Mouse (Mus musculus): Measurements from ENCODE around the gene Tprn. TPM values are rescaled to one million over a fixed set of nuclear protein-coding genes. Genes with fewer than 3 reads are reported as not detected.

Tprn gene
- polyA plus RNA-seq, 1 experiment from 2014 or later, result 7.3 TPM

DNA sequence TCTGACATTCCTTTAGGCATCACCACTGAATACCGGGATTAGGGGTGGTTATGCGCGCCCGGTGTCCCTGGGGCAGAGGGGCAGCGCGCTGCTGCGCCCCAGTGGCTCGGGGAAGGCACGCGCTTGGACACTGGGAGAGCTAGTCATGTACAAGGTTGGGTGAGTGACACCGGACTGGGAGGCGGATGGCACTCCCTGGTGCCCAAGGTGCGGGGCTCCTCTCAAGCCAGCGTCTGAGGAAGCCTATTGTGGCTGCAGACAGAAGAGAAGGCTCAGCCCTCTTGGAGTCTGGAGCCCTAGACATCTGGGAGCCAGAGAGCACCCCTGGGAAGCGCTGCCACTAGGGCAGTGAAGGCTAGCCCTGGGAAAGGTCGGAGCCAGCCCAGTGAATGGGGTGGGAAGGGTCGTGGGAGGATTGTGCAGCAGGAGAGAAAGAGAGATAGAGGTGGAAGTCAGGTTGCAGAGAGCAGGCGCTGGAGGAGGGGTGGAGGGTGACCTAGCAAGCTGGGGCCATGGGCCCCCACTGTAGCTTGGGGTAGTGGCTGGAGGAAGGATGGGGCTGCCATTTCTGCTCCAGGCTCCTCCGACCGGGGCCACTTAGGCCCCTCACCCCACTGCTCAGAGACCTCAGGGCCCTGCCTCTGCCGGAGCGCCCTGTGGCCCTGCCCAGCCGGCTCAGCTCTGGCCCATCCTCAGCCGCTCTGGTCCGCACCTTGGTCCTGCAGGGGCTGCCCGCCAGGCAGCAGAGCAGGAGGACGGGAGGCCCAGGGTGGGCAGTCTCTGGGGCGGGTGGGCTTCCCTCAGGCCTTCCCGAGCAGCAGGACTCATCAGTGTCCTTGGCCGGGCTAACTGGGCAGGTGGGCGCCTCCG is 29.0 kb downstream of the Tprn start:
- WGBS, result 6% methylated on average over 31 of the region's 32 CpGs
- Histone ChIP-seq H3K36me3 (ENCODE audit: control insufficient read depth, insufficient read depth, low read length) (no peaks in the 10 kb centered on the region), H3K9me3 (ENCODE audit: control insufficient read depth, low read length) (no peaks in the 10 kb centered on the region), H3K4me2 (ENCODE audit: low read depth, low read length, severe bottlenecking) (peak overlapping the region; percentile 26; the same call in 1 of the 2 replicates), H3K27ac (ENCODE audit: low read depth, low read length) (no peak overlapping the region), H3K4me3 (ENCODE audit: low read depth, low read length) (no peak overlapping the region), H3K4me1 (replicated peaks; ENCODE audit: control insufficient read depth, insufficient read depth, low read length) (peaks cover 3% of the 10 kb centered on the region; the same call in 1 of the 2 replicates), H3K27me3 (ENCODE audit: control insufficient read depth, insufficient read depth, low read length) (peaks cover 52% of the 10 kb centered on the region), H3K9ac (ENCODE audit: low read length) (no peak overlapping the region)
- peak; percentile 25; the same call in 1 of the 2 replicates for ATAC-seq (replicated peaks; ENCODE audit: low FRiP score)
- no peak for DNase-seq (ENCODE audit: low spot score)

DNA sequence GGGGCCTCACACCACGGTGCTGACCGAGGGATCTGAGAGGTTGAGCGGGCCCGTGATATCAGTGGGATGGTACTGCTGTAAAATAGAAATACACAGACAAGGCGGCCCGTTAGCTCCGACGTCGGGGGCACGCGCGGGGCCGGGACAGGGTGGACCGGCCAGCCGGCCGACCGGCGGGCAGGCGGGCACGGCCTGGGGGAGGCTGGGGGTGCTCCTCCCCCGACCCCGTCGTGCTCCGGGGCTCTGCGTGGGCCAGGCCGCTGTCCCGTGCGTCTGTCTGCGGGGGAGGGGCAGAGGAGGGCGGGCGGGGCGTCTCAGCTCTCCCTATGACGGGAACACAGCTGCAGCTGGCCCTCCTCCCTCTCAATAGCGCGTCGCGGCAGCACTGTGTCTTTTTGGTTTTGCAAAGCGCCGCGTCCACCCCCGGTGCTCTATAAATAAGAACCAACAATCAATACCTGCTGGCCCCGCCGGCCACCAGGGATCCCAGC is 29.7 kb downstream of the Tprn start:
- Histone ChIP-seq H3K36me3 (ENCODE audit: control insufficient read depth, insufficient read depth, low read length) (no peaks in the 10 kb centered on the region), H3K9ac (ENCODE audit: low read length) (peak overlapping the region; percentile 37; the same call in 1 of the 2 replicates), H3K27me3 (ENCODE audit: control insufficient read depth, insufficient read depth, low read length) (peaks cover 52% of the 10 kb centered on the region), H3K4me1 (replicated peaks; ENCODE audit: control insufficient read depth, insufficient read depth, low read length) (peaks cover 3% of the 10 kb centered on the region; the same call in 1 of the 2 replicates), H3K4me3 (ENCODE audit: low read depth, low read length) (peak overlapping the region; percentile 15), H3K27ac (ENCODE audit: low read depth, low read length) (no peak overlapping the region), H3K4me2 (ENCODE audit: low read depth, low read length, severe bottlenecking) (peak overlapping the region; percentile 26; the same call in 1 of the 2 replicates), H3K9me3 (ENCODE audit: control insufficient read depth, low read length) (no peaks in the 10 kb centered on the region)
- no peak for DNase-seq (ENCODE audit: low spot score)
- WGBS, result 6% methylated on average over 40 of the region's 43 CpGs
- no peak for ATAC-seq (replicated peaks; ENCODE audit: low FRiP score)

- DNase-seq (ENCODE audit: low spot score), result peak; percentile 90
- Histone ChIP-seq H3K36me3 (ENCODE audit: control insufficient read depth, insufficient read depth, low read length) (no peaks in the 10 kb centered on the region), H3K4me3 (ENCODE audit: low read depth, low read length) (no peak overlapping the region), H3K27ac (ENCODE audit: low read depth, low read length) (no peak overlapping the region), H3K9me3 (ENCODE audit: control insufficient read depth, low read length) (no peaks in the 10 kb centered on the region), H3K4me1 (replicated peaks; ENCODE audit: control insufficient read depth, insufficient read depth, low read length) (peaks cover 3% of the 10 kb centered on the region; the same call in 1 of the 2 replicates), H3K27me3 (ENCODE audit: control insufficient read depth, insufficient read depth, low read length) (peaks cover 52% of the 10 kb centered on the region), H3K9ac (ENCODE audit: low read length) (no peak overlapping the region), H3K4me2 (ENCODE audit: low read depth, low read length, severe bottlenecking) (no peak overlapping the region)
- 0% methylated on average over 1 of the region's 1 CpGs for WGBS
- ATAC-seq (replicated peaks; ENCODE audit: low FRiP score), result no peak
Observed at GRCm38 (mm10) chr2:25292856-25293255, 30.4 kb downstream of the Tprn start.

DNA sequence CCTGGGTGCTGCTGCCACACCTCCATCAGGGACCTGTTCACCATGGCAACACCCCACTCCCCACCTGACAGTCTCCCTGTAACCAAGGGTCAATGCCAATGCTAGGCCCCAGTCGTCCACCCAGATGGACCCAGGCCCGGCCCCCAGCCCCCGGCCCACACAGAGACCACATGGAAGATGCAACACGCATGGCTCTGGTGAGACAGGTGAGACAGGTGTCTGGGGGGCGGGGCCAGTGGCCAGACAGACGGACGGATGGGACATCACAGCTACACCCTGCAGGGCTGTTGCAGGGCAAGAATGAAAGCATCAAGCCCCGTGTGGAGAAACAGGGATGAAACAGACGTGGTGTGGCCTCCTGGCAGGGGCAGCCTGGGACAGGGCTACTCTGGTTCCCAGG is 31.3 kb downstream of the Tprn start:
- Histone ChIP-seq H3K4me1 (replicated peaks; ENCODE audit: control insufficient read depth, insufficient read depth, low read length) (peaks cover 3% of the 10 kb centered on the region; the same call in 1 of the 2 replicates), H3K4me2 (ENCODE audit: low read depth, low read length, severe bottlenecking) (no peak overlapping the region), H3K9me3 (ENCODE audit: control insufficient read depth, low read length) (no peaks in the 10 kb centered on the region), H3K27me3 (ENCODE audit: control insufficient read depth, insufficient read depth, low read length) (peaks cover 44% of the 10 kb centered on the region), H3K36me3 (ENCODE audit: control insufficient read depth, insufficient read depth, low read length) (no peaks in the 10 kb centered on the region), H3K27ac (ENCODE audit: low read depth, low read length) (no peak overlapping the region), H3K4me3 (ENCODE audit: low read depth, low read length) (no peak overlapping the region), H3K9ac (ENCODE audit: low read length) (no peak overlapping the region)
- no peak for DNase-seq (ENCODE audit: low spot score)
- ATAC-seq (replicated peaks; ENCODE audit: low FRiP score), result no peak
- 72% methylated on average over 9 of the region's 9 CpGs for WGBS

- Histone ChIP-seq H3K27ac (ENCODE audit: low read depth, low read length) (no peak overlapping the region), H3K27me3 (ENCODE audit: control insufficient read depth, insufficient read depth, low read length) (peaks cover 10% of the 10 kb centered on the region), H3K4me2 (ENCODE audit: low read depth, low read length, severe bottlenecking) (no peak overlapping the region), H3K9me3 (ENCODE audit: control insufficient read depth, low read length) (no peaks in the 10 kb centered on the region), H3K9ac (ENCODE audit: low read length) (no peak overlapping the region), H3K36me3 (ENCODE audit: control insufficient read depth, insufficient read depth, low read length) (no peaks in the 10 kb centered on the region), H3K4me3 (ENCODE audit: low read depth, low read length) (no peak overlapping the region), H3K4me1 (replicated peaks; ENCODE audit: control insufficient read depth, insufficient read depth, low read length) (peaks cover under 1% of the 10 kb centered on the region; the same call in 1 of the 2 replicates)
- DNase-seq (ENCODE audit: low spot score) (no peak), ATAC-seq (replicated peaks; ENCODE audit: low FRiP score) (no peak)
- 75% methylated on average over 8 of the region's 8 CpGs for WGBS
Observed at GRCm38 (mm10) chr2:25297093-25297492, 34.7 kb downstream of the Tprn start.

DNA sequence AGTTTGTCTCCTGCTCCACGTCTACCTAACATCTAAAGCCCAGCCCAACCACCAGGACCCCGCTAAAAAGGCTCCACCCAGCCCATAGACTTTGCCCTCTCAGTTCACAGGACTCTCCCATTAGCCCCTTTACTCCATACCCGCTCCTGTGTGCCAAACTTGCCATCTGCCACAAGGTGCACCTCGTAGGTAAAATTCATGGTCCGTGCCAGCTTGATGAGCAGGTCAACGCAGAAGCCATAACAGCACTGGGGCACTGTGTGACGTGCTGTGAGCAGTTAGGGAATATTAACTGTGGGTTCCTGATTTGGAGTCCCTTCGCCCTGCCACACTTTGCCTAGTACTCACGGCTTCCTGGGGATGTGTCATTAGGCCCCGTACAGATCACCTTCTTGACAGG is 35.6 kb downstream of the Tprn start:
- Histone ChIP-seq H3K36me3 (ENCODE audit: control insufficient read depth, insufficient read depth, low read length) (no peaks in the 10 kb centered on the region), H3K9me3 (ENCODE audit: control insufficient read depth, low read length) (no peaks in the 10 kb centered on the region), H3K27me3 (ENCODE audit: control insufficient read depth, insufficient read depth, low read length) (peaks cover under 1% of the 10 kb centered on the region), H3K4me1 (replicated peaks; ENCODE audit: control insufficient read depth, insufficient read depth, low read length) (no peaks in the 10 kb centered on the region), H3K27ac (ENCODE audit: low read depth, low read length) (no peak overlapping the region), H3K4me2 (ENCODE audit: low read depth, low read length, severe bottlenecking) (no peak overlapping the region), H3K4me3 (ENCODE audit: low read depth, low read length) (no peak overlapping the region), H3K9ac (ENCODE audit: low read length) (no peak overlapping the region)
- no peak for ATAC-seq (replicated peaks; ENCODE audit: low FRiP score)
- no peak for DNase-seq (ENCODE audit: low spot score)
- WGBS, result 86% methylated on average over 10 of the region's 10 CpGs

DNA sequence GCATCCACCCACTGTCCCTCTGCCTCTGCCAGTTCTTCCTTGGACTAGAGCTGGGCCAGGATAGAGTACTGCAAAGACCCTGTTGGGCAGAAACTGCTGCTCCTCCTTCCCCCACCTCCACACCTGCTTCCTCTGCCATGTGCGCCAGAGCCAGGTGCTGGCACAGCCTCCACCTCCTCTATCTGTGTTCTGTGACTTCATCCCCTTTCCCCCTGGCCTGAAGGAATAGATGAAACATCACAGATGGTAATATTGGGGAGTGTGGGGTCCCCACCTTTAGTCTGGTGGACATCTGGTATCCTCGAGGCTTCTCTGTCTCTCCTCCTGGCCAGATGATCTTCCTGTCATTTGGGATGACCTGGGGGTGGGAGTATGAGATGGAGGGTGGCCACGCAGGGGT is 41.0 kb downstream of the Tprn start:
- DNase-seq (ENCODE audit: low spot score) (no peak), ATAC-seq (replicated peaks; ENCODE audit: low FRiP score) (no peak)
- no peaks in the 10 kb centered on the region for H3K9me3 ChIP-seq (ENCODE audit: control insufficient read depth, low read length)
- H3K9ac ChIP-seq (ENCODE audit: low read length), result no peak overlapping the region
- peaks cover 2% of the 10 kb centered on the region; the same call in 1 of the 2 replicates for H3K4me1 ChIP-seq (replicated peaks; ENCODE audit: control insufficient read depth, insufficient read depth, low read length)
- H3K4me3 ChIP-seq (ENCODE audit: low read depth, low read length), result no peak overlapping the region
- peaks cover 7% of the 10 kb centered on the region for H3K27me3 ChIP-seq (ENCODE audit: control insufficient read depth, insufficient read depth, low read length)
- no peak overlapping the region for H3K27ac ChIP-seq (ENCODE audit: low read depth, low read length)
- WGBS, result 79% methylated on average over 3 of the region's 3 CpGs
- H3K4me2 ChIP-seq (ENCODE audit: low read depth, low read length, severe bottlenecking), result no peak overlapping the region
- H3K36me3 ChIP-seq (ENCODE audit: control insufficient read depth, insufficient read depth, low read length), result no peaks in the 10 kb centered on the region

DNA sequence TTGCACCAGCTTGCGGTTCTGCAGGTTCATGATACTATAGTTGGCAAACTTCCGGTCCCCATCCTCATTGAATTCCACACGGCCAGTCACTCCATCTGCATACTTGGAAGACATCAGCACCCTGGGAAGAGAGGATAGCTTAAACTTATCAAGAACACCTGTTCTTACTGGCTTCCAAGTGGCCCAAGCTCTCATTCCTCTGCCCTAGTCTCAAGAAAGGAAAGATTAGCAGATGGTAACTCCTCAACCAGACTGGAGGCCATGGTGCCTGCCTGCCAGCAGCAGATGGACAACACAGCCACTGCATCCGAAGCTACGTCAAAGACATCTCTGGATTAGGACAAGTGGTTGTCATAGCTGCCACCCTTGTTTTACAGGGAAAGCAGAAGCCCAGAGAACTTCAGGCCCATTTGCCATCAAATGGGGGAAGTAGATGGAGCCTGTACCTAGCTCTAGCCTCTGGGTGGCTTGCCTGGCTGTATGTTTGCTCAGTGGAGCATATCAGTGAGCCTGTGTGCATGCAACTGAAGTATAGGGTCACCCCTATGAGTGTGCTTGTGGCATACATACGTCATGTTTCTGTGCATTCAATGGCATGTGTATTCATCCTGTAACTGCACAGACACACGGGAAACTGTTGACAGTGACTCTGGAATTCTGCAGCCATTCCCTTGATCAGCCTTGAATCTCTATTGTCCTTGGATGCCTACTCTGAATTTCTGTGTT is 41.7 kb downstream of the Tprn start:
- WGBS, result 74% methylated on average over 7 of the region's 7 CpGs
- H3K4me1 ChIP-seq (replicated peaks; ENCODE audit: control insufficient read depth, insufficient read depth, low read length), result peaks cover 2% of the 10 kb centered on the region; the same call in 1 of the 2 replicates
- H3K36me3 ChIP-seq (ENCODE audit: control insufficient read depth, insufficient read depth, low read length), result no peaks in the 10 kb centered on the region
- peak overlapping the region; percentile 90 for H3K4me2 ChIP-seq (ENCODE audit: low read depth, low read length, severe bottlenecking)
- ATAC-seq (replicated peaks; ENCODE audit: low FRiP score) (no peak), DNase-seq (ENCODE audit: low spot score) (no peak)
- H3K27ac ChIP-seq (ENCODE audit: low read depth, low read length), result no peak overlapping the region
- peaks cover 8% of the 10 kb centered on the region for H3K27me3 ChIP-seq (ENCODE audit: control insufficient read depth, insufficient read depth, low read length)
- H3K4me3 ChIP-seq (ENCODE audit: low read depth, low read length), result no peak overlapping the region
- no peaks in the 10 kb centered on the region for H3K9me3 ChIP-seq (ENCODE audit: control insufficient read depth, low read length)
- no peak overlapping the region for H3K9ac ChIP-seq (ENCODE audit: low read length)
